Mouse (Mus musculus) urinary bladder, adult 2 months (tissue): ENCODE measurements at regions not wholly inside any gene's neighbourhood (a gene's known extent, or its start where the extent isn't known, plus 50 kb on each side); places are given as distances from the start of the nearest gene placed in this dataset.
A peak's percentile ranks its signal among the peaks of the same experiment; 100 is the strongest.

Source experiments
- DNase-seq: peaks from one replicate; pipeline ENCODE4 v3.0.0; 2022; ENCODE audit warnings: low spot score

- no peak for DNase-seq
Measured at GRCm38 (mm10) chr11:45787408-45787807, 64.4 kb upstream of the Clint1 start.

- DNase-seq: no peak
Measured at GRCm38 (mm10) chr11:45789886-45790285, 62.0 kb upstream of the Clint1 start.

- no peak for DNase-seq
Measured at GRCm38 (mm10) chr11:45790504-45790903, 61.3 kb upstream of the Clint1 start.

GRCm38 (mm10) chr11:45791696-45792095, 60.2 kb upstream of the Clint1 start:
- no peak for DNase-seq

DNA sequence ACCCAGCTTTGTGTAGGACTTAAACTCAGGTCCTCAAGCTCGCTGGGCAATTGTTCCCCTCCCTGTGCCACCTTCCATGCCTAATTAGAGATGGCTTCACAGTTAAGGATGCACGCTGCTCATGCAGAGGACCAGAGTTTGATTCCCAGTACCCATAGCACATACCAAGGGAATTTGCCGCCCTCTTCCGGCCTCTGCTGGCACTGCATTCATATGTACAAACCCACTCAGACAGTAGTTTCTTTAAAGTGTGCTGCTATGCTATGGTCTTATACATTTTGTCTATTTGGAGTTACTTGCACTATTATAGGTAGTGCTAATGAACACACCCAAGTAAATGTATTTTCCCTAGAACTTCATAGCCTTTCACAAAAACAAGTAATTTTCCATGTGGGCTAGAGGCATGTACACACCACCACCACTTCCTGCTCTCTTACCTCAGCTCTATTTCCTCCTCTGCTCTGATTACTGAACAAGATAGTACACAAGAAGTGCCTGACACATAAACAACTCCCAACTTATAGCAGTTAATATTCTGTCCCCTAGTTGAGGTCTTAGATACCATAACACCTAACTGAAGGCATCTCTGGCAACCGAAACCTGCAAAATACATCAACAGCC, 57.4 kb upstream of the Clint1 start:
- no peak for DNase-seq

DNA sequence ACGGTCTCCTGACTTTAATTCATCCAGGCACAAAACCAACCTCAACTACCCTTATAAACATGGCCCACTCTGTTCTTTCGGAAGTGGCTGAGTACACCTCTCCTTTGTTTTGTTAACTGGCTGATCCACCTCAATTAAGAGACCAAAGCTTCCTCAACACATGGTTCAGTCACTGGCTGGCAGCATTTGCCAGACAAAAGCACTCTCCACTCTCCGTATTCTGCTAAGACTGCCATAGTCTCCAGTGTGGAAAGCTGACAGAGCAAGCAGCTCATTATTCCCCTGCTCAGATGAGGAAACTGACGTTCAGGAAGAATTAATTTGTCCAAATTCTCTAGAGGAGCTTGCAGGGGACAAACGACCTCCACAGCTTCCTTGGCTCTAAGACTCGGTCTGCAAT, 56.5 kb upstream of the Clint1 start:
- DNase-seq: no peak

- DNase-seq: peak; percentile 50
Measured at GRCm38 (mm10) chr11:45795731-45796130, 56.1 kb upstream of the Clint1 start.

- no peak for DNase-seq
Measured at GRCm38 (mm10) chr11:45799732-45800386, 52.0 kb upstream of the Clint1 start.
